13 mouse cellular contexts compared by ENCODE assay signal in the genomic region with DNA sequence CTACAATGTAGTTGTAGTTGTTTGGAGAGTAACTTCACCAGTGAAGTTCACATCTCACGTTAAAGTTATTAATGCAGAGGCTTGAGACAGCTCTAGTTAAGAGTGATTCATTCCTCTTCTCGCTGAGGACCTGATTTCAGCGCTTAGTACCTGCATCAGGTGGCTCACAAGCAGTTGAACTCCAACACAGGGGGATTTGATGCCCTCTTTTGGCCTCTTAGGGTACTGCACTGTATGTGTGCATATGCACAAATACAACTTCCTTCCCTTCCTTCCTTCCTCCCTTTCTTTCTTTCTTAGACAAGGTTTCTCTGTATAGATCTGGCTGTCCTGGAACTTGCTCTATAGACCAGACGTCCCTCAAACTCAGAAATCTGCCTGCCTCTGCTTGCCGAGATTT. TPM values are rescaled to one million over a fixed set of nuclear protein-coding genes. Genes with fewer than 3 reads are reported as not detected.
A peak's percentile ranks its signal among the peaks of the same experiment; 100 is the strongest.
DNase-seq lines count a peak whose midpoint lies in the region; ATAC-seq and TF ChIP-seq lines count a peak whose summit lies in the region.
"Had no signal": no experiment of that assay in that cellular context is flagged by ENCODE, and none has a peak within 500 bp of the region (broad histone marks: within the 10 kb centered on the region; RNA-seq: fewer than 3 reads in every experiment).

No protein-coding gene starts in this region.

- TF ChIP-seq POLR2A in heart, adult 2 months (IDR thresholded peaks at IDR 0.05; ENCODE audit: insufficient read depth, low read depth, low read length): no peak
- TF ChIP-seq POLR2A in ES-Bruce4 (IDR thresholded peaks at IDR 0.05; ENCODE audit: insufficient read depth, low read length): no peak

- H3K4me1 ChIP-seq in heart, adult 2 months (ENCODE audit: control insufficient read depth, insufficient read depth, low read length): 0 out of 2 replicates have a peak, but pooled peaks cover 2% of the 10 kb centered on the region
- H3K4me1 ChIP-seq in liver, postnatal 0 days (ENCODE audit: insufficient read depth): no peaks in the 10 kb centered on the region
- H3K4me1 ChIP-seq in ES-Bruce4 (ENCODE audit: control insufficient read depth, insufficient read depth, low read length): no peaks in the 10 kb centered on the region

- no peaks in the 10 kb centered on the region for H3K27me3 ChIP-seq in heart, adult 2 months (ENCODE audit: control insufficient read depth, insufficient read depth, low read length)
- no peaks in the 10 kb centered on the region for H3K27me3 ChIP-seq in liver, postnatal 0 days (ENCODE audit: insufficient read depth, low read length)
- no peaks in the 10 kb centered on the region for H3K27me3 ChIP-seq in ES-Bruce4 (ENCODE audit: control insufficient read depth, insufficient read depth, low read length, poor library complexity, severe bottlenecking)

- no peak for DNase-seq in heart, adult 2 months
- no peak for DNase-seq in heart, adult 9 months (ENCODE audit: low spot score in 2 of 2)
- DNase-seq in liver, postnatal 0 days: no peak
- no peak for DNase-seq in liver
- peak; percentile 72 to 79 for DNase-seq in kidney, postnatal 36 days
- DNase-seq in ovary, postnatal 14 days (ENCODE audit: low spot score): no peak
- no peak for DNase-seq in thymus, postnatal 36 days
- DNase-seq: left cerebral cortex, postnatal 4 days; thymus, postnatal 4 days had no signal

- H3K4me3 ChIP-seq in heart, adult 2 months: no peak overlapping the region
- no peak overlapping the region for H3K4me3 ChIP-seq in liver, postnatal 0 days (ENCODE audit: low read depth, low read length)
- no peak overlapping the region for H3K4me3 ChIP-seq in ES-Bruce4 (ENCODE audit: low read depth, low read length)
- H3K4me3 ChIP-seq: myocyte had no signal

- no peak overlapping the region for H3K27ac ChIP-seq in heart, adult 2 months
- H3K27ac ChIP-seq in liver, postnatal 0 days (ENCODE audit: low read depth): no peak overlapping the region
- H3K27ac ChIP-seq in ES-Bruce4 (ENCODE audit: insufficient read depth, low read length): no peak overlapping the region
- H3K27ac ChIP-seq: macrophage had no signal

- intact Hi-C loops in heart, adult 2 months (cut with DNase I): loop anchor here (5.0 kb wide), 1 partner anchor 72 kb away; no protein-coding TSS in a partner anchor

- no peak overlapping the region for H3K4me2 ChIP-seq in liver, postnatal 0 days (ENCODE audit: low read depth, low read length)

- peak; percentile 72 for TF ChIP-seq CTCF in heart, adult 2 months (IDR thresholded peaks at IDR 0.05)
- TF ChIP-seq CTCF in liver, postnatal 0 days (IDR thresholded peaks at IDR 0.05; ENCODE audit: low read depth): peak; percentile 54
- peak; percentile 36 for TF ChIP-seq CTCF in ES-Bruce4 (IDR thresholded peaks at IDR 0.05; ENCODE audit: low read depth, low read length)

- no peak for TF ChIP-seq EP300 in heart, adult 2 months (IDR thresholded peaks at IDR 0.05; ENCODE audit: insufficient read depth, low read depth, low read length)
- no peak for TF ChIP-seq EP300 in liver, postnatal 0 days (IDR thresholded peaks at IDR 0.05; ENCODE audit: low read depth)
- TF ChIP-seq EP300 in ES-Bruce4 (IDR thresholded peaks at IDR 0.05; ENCODE audit: insufficient read depth, low read depth, low read length): no peak

- no peaks in the 10 kb centered on the region for H3K9me3 ChIP-seq in liver, postnatal 0 days (ENCODE audit: low read length)
- no peaks in the 10 kb centered on the region for H3K9me3 ChIP-seq in ES-Bruce4 (replicated peaks; ENCODE audit: control insufficient read depth, insufficient read depth, low read length, poor library complexity, severe bottlenecking)

- no peaks in the 10 kb centered on the region for H3K79me2 ChIP-seq in heart, adult 2 months (replicated peaks; ENCODE audit: control insufficient read depth, insufficient read depth, low read length)

- no peaks in the 10 kb centered on the region for H3K36me3 ChIP-seq in heart, adult 2 months (ENCODE audit: control insufficient read depth, insufficient read depth, low read length)
- no peaks in the 10 kb centered on the region for H3K36me3 ChIP-seq in liver, postnatal 0 days (replicated peaks; ENCODE audit: insufficient read depth, low read length)
- no peaks in the 10 kb centered on the region for H3K36me3 ChIP-seq in ES-Bruce4 (ENCODE audit: control insufficient read depth, insufficient read depth, low read length, poor library complexity, severe bottlenecking)

- no peak overlapping the region for H3K9ac ChIP-seq in heart, adult 2 months (ENCODE audit: low read depth, low read length)
- H3K9ac ChIP-seq in liver, postnatal 0 days (replicated peaks): no peak overlapping the region
- no peak overlapping the region for H3K9ac ChIP-seq in ES-Bruce4 (ENCODE audit: low read depth, poor library complexity, severe bottlenecking)

- no peak for ATAC-seq in liver, postnatal 0 days

- 63% methylated on average over 5 of the region's 5 CpGs for WGBS in heart, adult 2 months
- WGBS in liver, postnatal 0 days (ENCODE audit: insufficient replicate concordance): 54% methylated on average over 5 of the region's 5 CpGs

RNA-seq across cellular contexts. Expression of gene Zcchc14, which starts 21.8 kb away (rescaled TPM):
- total RNA-seq in heart, adult 2 months (2021): 10 to 100 TPM; 28.5 to 30.0 TPM
- polyA plus RNA-seq in heart, adult 2 months (2012; rRNA removed): 17.6 and 22.1 TPM in 2 replicates
- 1.9 and 2.3 TPM in 2 replicates for polyA plus RNA-seq in liver, postnatal 0 days (2015; fragmentation: Nextera tagmentation; extraction: Ambion mirVana)
- polyA plus RNA-seq in ES-Bruce4 (2011; ENCODE audit: insufficient read depth, insufficient read length, low read depth, missing spikeins): 38.1 and 39.9 TPM in 2 replicates

RNA-seq across cellular contexts. Expression of gene Jph3, which starts 54.9 kb away (rescaled TPM):
- under 1 TPM in 1 of 2 experiments, not detected in 1; 0.11 TPM for total RNA-seq in heart, adult 2 months (2021)
- polyA plus RNA-seq in heart, adult 2 months (2012; rRNA removed): 0.09 and 0.10 TPM in 2 replicates
- polyA plus RNA-seq in liver, postnatal 0 days (2015; fragmentation: Nextera tagmentation; extraction: Ambion mirVana): 0.11 TPM in 2 replicates
- 1.4 and 1.8 TPM in 2 replicates for polyA plus RNA-seq in ES-Bruce4 (2011; ENCODE audit: insufficient read depth, insufficient read length, low read depth, missing spikeins)
- total RNA-seq: heart, postnatal 25 days had no signal
- polyA plus RNA-seq: myocyte had no signal

Comparison
In these comparisons a context has a peak if more than half of its experiments do, and no peak if none do; other contexts are left out.
1. DNase-seq: peak in kidney, postnatal 36 days (2 of 2); none in heart, adult 2 months (0 of 2), heart, adult 9 months (0 of 2), liver, postnatal 0 days (single experiment), liver (single experiment), ovary, postnatal 14 days (single experiment) and thymus, postnatal 36 days (0 of 2).
2. Peak in every context shown above with its lines, with median percentiles within 50 percentile points of each other: CTCF ChIP-seq.